Mouse (Mus musculus) neural tube, embryonic 15.5 days (tissue): ENCODE data around the gene Prdx4. TPM values are rescaled to one million over a fixed set of nuclear protein-coding genes. Genes with fewer than 3 reads are reported as not detected.

Experiments used
- polyA plus RNA-seq: library from polyadenylated mRNA; unstranded; fragments of >200 nt; fragmentation: Nextera tagmentation; extraction: Ambion mirVana; gene quantifications from 2 replicates; pipeline ENCODE4 v1.2.1, GENCODE M21; 2015

Gene Prdx4
- polyA plus RNA-seq, 1 experiment from 2014 or later = 102 TPM

Other genes starting within 250 kb of the Prdx4 start
- not detected in 2 replicates for gene Magea2, start 247.1 kb downstream of the Prdx4 start, polyA plus RNA-seq
- not detected in 2 replicates for gene Cldn34b2, start 212.3 kb downstream of the Prdx4 start, polyA plus RNA-seq
- 80.7 and 91.5 TPM in 2 replicates for gene Sat1, start 124.3 kb downstream of the Prdx4 start, polyA plus RNA-seq
- gene Acot9, start 78.3 kb downstream of the Prdx4 start, polyA plus RNA-seq = 42.7 and 46.8 TPM in 2 replicates